Mouse (Mus musculus) spleen, adult 2 months (tissue): ENCODE results near the gene Btg4.

Source experiments
- CTCF ChIP-seq: fragments of 200-500 bp; IDR thresholded peaks from 2 replicates; pipeline ENCODE4 v1.5.1; 2011; ENCODE audit warnings: mild to moderate bottlenecking, inconsistent platforms; ENCODE audit not compliant: insufficient read depth, insufficient read length, insufficient replicate concordance; ENCODE audit errors: extremely low read depth
- POLR2A ChIP-seq: fragments of 200-500 bp; IDR thresholded peaks from 2 replicates; pipeline ENCODE4 v1.6.1; 2011; ENCODE audit warnings: low read depth, low read length, inconsistent platforms

- no peak for TF ChIP-seq CTCF
- no peak for TF ChIP-seq POLR2A
Measured at GRCm38 (mm10) chr9:51143437-51143836, 82.7 kb downstream of the Btg4 start.
